Mouse (Mus musculus) central nervous system, embryonic 11.5 days (tissue): Measurements from ENCODE around the gene Olfr1496. TPM values are rescaled to one million over a fixed set of nuclear protein-coding genes. Genes with fewer than 3 reads are reported as not detected.

ENCODE experiments used
- polyA plus RNA-seq: library from polyadenylated mRNA; depleted of rRNA; stranded (reverse); fragments of >200 nt; gene quantifications from 2 replicates; pipeline ENCODE4 v1.2.3, GENCODE M21; 2012; rRNA removed

The Olfr1496 gene
- polyA plus RNA-seq: not detected in 2 replicates

GRCm38 (mm10) chr19:13777578-13777977 is at the start of gene Olfr1496:
Gene Olfr1496 (plus strand): TSS chr19:13777878.

GRCm38 (mm10) chr19:13739428-13739827 is 38.2 kb upstream of the Olfr1496 start, which contains the start of gene Olfr1494:
Gene Olfr1494 (plus strand): TSS chr19:13739728.

GRCm38 (mm10) chr19:13764306-13764705 is 13.4 kb upstream of the Olfr1496 start, which contains the start of gene Olfr1495:
Gene Olfr1495 (plus strand): TSS chr19:13764606.

GRCm38 (mm10) chr19:13798102-13798501 is 20.4 kb downstream of the Olfr1496 start, which contains the start of gene Olfr1497:
Gene Olfr1497 (minus strand): TSS chr19:13798202.

GRCm38 (mm10) chr19:13819347-13819746 is 41.7 kb downstream of the Olfr1496 start, which contains the start of gene Olfr1499:
Gene Olfr1499 (minus strand): TSS chr19:13819447.

GRCm38 (mm10) chr19:13830388-13830787 is 52.7 kb downstream of the Olfr1496 start, which contains the start of gene Olfr1500:
Gene Olfr1500 (minus strand): TSS chr19:13830488.

Other genes with a start within 250 kb of the Olfr1496 start
- not detected in 2 replicates for gene Olfr1480, start 250.0 kb upstream of the Olfr1496 start, polyA plus RNA-seq
- not detected in 2 replicates for gene Olfr1484, start 194.4 kb upstream of the Olfr1496 start, polyA plus RNA-seq
- gene Olfr1487, start 160.5 kb upstream of the Olfr1496 start, polyA plus RNA-seq: not detected in 2 replicates
- gene Olfr1489, start 146.3 kb upstream of the Olfr1496 start, polyA plus RNA-seq: not detected in 2 replicates
- gene Olfr1490, start 126.8 kb upstream of the Olfr1496 start, polyA plus RNA-seq: not detected in 2 replicates
- not detected in 2 replicates for gene Olfr1491, start 80.6 kb upstream of the Olfr1496 start, polyA plus RNA-seq
- gene Olfr1493-ps1, start 54.6 kb upstream of the Olfr1496 start, polyA plus RNA-seq: not detected in 2 replicates
- gene Olfr1494, start 38.1 kb upstream of the Olfr1496 start, polyA plus RNA-seq: not detected in 2 replicates
- gene Olfr1495, start 13.3 kb upstream of the Olfr1496 start, polyA plus RNA-seq: not detected in 2 replicates
- not detected in 2 replicates for gene Olfr1497, start 20.3 kb downstream of the Olfr1496 start, polyA plus RNA-seq
- gene Olfr1499, start 41.6 kb downstream of the Olfr1496 start, polyA plus RNA-seq: not detected in 2 replicates
- not detected in 2 replicates for gene Olfr1500, start 52.6 kb downstream of the Olfr1496 start, polyA plus RNA-seq
- gene Olfr1501, start 72.8 kb downstream of the Olfr1496 start, polyA plus RNA-seq: not detected in 2 replicates
- gene Olfr1502, start 83.9 kb downstream of the Olfr1496 start, polyA plus RNA-seq: not detected in 2 replicates
- not detected in 2 replicates for gene Olfr1504, start 120.0 kb downstream of the Olfr1496 start, polyA plus RNA-seq
- gene Olfr1505, start 135.7 kb downstream of the Olfr1496 start, polyA plus RNA-seq: not detected in 2 replicates